Mouse (Mus musculus): ENCODE data around the gene Gabpa.

DNA sequence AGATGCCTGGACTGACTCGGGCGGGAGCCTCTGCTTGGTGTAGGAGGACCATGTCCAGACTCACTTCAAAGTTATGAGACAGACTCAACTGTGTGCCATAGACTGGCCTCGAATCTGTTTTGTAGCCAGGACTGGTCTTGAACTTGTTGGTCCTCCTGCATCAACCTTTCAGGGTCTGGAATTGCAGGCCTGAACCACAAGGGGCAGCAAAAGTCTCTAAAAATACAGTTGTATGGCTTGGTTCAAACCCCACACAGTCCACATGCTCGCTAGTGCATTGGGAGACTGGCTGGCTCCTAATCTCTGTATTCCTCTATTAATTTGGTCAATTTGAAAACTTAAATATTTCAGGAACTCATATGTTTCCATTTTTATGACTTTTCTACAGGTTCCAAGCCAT is 68.3 kb downstream of the Gabpa start:
- no peak for TF ChIP-seq CTCF (IDR thresholded peaks at IDR 0.05; ENCODE audit: low read depth)
- TF ChIP-seq EP300 (IDR thresholded peaks at IDR 0.05; ENCODE audit: low read depth), result no peak
